Mouse (Mus musculus) heart, embryonic 16.5 days (tissue): ENCODE measurements around the gene Nck2. TPM values are rescaled to one million over a fixed set of nuclear protein-coding genes. Genes with fewer than 3 reads are reported as not detected.
"Not testable (repeated sequence)": the region's sequence is repeated elsewhere in the genome, so short reads cannot be mapped to it uniquely, and the experiment has no call there.

Experiments used
- ATAC-seq: fragments of 200-750 bp; cut with Nextera tagmentation; replicated peaks from 2 replicates; pipeline ENCODE4 v1.8.0; 2017; ENCODE audit warnings: moderate number of reproducible peaks; ENCODE audit not compliant: insufficient read depth, low FRiP score; ENCODE audit errors: extremely low read depth
- H3K27ac ChIP-seq: fragments of 300-500 bp; sonication (generic); 2 replicates; pipeline ENCODE4 v1.5.1; 2014; ENCODE audit warnings: mild to moderate bottlenecking, low read length, control low read depth, moderate library complexity
- H3K27me3 ChIP-seq: fragments of 300-500 bp; sonication (generic); 2 replicates; pipeline ENCODE4 v1.6.1; 2014; ENCODE audit warnings: low read length, mixed read lengths; ENCODE audit not compliant: control insufficient read depth, insufficient read depth
- H3K36me3 ChIP-seq: fragments of 300-500 bp; sonication (generic); 2 replicates; pipeline ENCODE4 v1.6.1; 2014; ENCODE audit not compliant: control insufficient read depth, insufficient read depth
- H3K4me1 ChIP-seq: fragments of 300-500 bp; sonication (generic); 2 replicates; pipeline ENCODE4 v1.6.1; 2014; ENCODE audit warnings: low read length, mixed read lengths; ENCODE audit not compliant: control insufficient read depth, insufficient read depth
- H3K4me2 ChIP-seq: fragments of 300-500 bp; sonication (generic); 2 replicates; pipeline ENCODE4 v1.6.1; 2014; ENCODE audit warnings: low read depth, mild to moderate bottlenecking, control low read depth, low read length
- H3K4me3 ChIP-seq: fragments of 300-500 bp; sonication (generic); 2 replicates; pipeline ENCODE4 v1.5.1; 2014; ENCODE audit warnings: mild to moderate bottlenecking, control low read depth, low read length
- H3K9ac ChIP-seq: fragments of 300-500 bp; sonication (generic); 2 replicates; pipeline ENCODE4 v1.6.1; 2014; ENCODE audit warnings: low read length, control low read depth
- H3K9me3 ChIP-seq: fragments of 300-500 bp; sonication (generic); replicated peaks from 2 replicates; pipeline ENCODE4 v1.6.1; 2016; ENCODE audit warnings: low read length; ENCODE audit not compliant: control insufficient read depth
- WGBS: fragments of 180-500 bp; shearing (Covaris S2); extraction: QIAGEN DNeasy Blood & Tissue Kit; methylation state at CpG from one replicate; pipeline ENCODE4 v1.1.7; 2014; 5-methylcytosine and 5-hydroxymethylcytosine counted together
- polyA plus RNA-seq: library from polyadenylated mRNA; unstranded; fragments of >200 nt; fragmentation: Nextera tagmentation; extraction: Ambion mirVana; gene quantifications from 2 replicates; pipeline ENCODE4 v1.2.1, GENCODE M21; 2015

Gene Nck2
- polyA plus RNA-seq, 1 experiment from 2014 or later = 31.2 TPM

DNA sequence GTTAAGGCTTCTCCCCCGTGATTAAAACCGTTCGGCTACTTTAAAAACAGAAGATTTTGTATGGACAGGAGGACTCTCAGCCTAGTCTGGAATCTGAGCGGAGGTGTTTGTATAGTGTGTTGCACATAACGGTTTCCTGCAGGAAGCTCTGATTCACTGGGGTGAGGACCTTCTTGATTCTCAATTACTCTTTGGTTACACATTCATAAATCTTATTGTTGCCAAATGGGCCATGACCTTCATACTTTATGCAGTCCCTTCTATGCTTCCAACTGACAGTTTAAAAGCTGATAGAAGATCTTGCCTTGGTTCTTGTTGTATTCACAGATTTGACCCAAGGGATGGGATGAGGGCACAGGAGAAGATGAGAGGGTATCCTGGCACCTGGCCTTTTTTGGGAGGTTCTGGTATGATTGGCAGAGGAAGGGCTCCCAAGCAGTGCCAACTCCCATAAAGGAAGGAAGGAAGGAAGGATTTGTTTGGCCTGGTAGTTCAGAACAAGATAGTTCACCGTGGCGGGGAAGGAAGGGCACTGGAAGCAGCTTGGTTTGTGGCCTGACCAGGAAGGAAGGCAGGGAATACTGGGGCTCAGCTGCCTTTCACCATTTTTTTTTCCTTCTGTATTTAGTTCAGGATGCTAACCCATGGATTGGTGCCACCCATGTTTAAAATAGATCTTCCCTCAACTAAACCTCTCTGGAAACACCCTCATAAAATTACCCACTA lies 86.1 kb downstream of the Nck2 start:
- Histone ChIP-seq H3K4me2 (no peak overlapping the region), H3K27ac (peak overlapping the region; percentile 65), H3K4me3 (no peak overlapping the region), H3K9ac (no peak overlapping the region), H3K4me1 (peaks cover 54% of the 10 kb centered on the region), H3K36me3 (peaks cover 9% of the 10 kb centered on the region; the same call in 1 of the 2 replicates), H3K9me3 (no peaks in the 10 kb centered on the region), H3K27me3 (no peaks in the 10 kb centered on the region)
- ATAC-seq = no peak
- 71% methylated on average over 7 of the region's 7 CpGs for WGBS

DNA sequence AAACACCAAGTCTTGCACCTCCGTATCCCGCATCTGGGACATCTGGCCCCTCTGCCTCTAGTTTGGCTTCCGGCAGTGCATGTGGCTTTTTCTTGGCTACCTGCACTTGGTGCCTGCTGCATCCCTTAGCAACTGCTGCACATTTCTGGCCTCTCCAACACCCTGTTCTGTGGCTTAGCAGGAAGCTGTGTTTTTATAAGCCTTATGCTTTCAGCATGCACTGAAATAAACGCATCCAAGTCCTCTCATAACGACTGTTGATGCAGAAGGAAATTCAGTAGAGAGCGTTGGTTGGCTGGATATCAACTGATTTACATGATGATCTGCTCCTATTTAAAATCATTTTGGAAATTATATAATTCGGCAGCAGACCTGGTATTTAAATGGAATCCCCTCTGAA lies 86.9 kb downstream of the Nck2 start:
- no peaks in the 10 kb centered on the region for H3K9me3 ChIP-seq
- no peak overlapping the region for H3K9ac ChIP-seq
- ATAC-seq = no peak
- no peaks in the 10 kb centered on the region for H3K27me3 ChIP-seq
- peaks cover 9% of the 10 kb centered on the region; the same call in 1 of the 2 replicates for H3K36me3 ChIP-seq
- 78% methylated on average over 7 of the region's 7 CpGs for WGBS
- H3K4me3 ChIP-seq = no peak overlapping the region
- peak overlapping the region; percentile 65; the same call in 1 of the 2 replicates for H3K27ac ChIP-seq
- H3K4me2 ChIP-seq = no peak overlapping the region
- H3K4me1 ChIP-seq = peaks cover 62% of the 10 kb centered on the region

DNA sequence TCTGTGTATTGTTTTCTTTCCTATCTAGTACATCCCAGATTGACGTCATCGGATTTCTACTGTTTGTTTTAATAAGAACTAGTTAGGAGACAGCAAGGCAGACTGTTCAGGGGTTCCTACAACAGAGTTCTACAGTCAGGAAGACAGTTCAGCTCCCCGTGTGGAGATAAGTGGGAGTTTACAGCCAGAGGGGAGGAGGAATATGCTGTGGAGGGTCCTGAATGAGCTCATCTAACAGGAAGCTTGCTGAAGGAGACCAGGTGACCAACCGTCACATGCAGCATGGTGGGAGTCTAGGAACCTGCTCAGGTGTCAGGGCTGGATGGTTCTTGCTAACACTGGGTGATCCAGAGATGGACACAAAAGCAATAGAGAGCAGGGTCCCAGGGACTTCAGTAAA lies 87.9 kb downstream of the Nck2 start:
- Histone ChIP-seq H3K4me3 (no peak overlapping the region), H3K9me3 (no peaks in the 10 kb centered on the region), H3K9ac (no peak overlapping the region), H3K27ac (no peak overlapping the region), H3K4me2 (no peak overlapping the region), H3K4me1 (peaks cover 65% of the 10 kb centered on the region), H3K36me3 (peaks cover 9% of the 10 kb centered on the region; the same call in 1 of the 2 replicates), H3K27me3 (no peaks in the 10 kb centered on the region)
- no peak for ATAC-seq
- 44% methylated on average over 4 of the region's 4 CpGs for WGBS

DNA sequence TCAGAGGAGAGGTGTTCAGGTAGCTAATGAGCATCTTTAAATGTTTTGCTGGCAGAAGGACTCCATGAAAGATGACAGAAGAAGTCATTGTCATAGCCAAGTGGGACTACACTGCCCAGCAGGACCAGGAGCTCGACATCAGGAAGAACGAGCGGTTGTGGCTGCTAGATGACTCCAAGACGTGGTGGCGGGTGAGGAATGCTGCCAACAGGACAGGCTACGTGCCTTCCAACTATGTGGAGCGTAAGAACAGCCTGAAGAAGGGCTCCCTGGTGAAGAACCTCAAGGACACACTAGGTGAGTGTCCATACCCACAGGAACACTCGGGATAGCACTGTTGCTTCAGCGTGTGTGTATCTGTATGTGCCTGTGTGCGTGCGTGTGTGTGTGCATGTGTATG lies 89.1 kb downstream of the Nck2 start:
- WGBS = 63% methylated on average over 11 of the region's 11 CpGs
- not testable (repeated sequence) for H3K27me3 ChIP-seq, H3K4me2 ChIP-seq, H3K9me3 ChIP-seq, H3K4me3 ChIP-seq, H3K36me3 ChIP-seq
- Histone ChIP-seq H3K4me1 (peaks cover 73% of the 10 kb centered on the region), H3K27ac (peak overlapping the region; percentile 68), H3K9ac (peak overlapping the region; percentile 46)
- 0 out of 2 replicates have a peak, but pooled peaks have one; percentile 19 for ATAC-seq

DNA sequence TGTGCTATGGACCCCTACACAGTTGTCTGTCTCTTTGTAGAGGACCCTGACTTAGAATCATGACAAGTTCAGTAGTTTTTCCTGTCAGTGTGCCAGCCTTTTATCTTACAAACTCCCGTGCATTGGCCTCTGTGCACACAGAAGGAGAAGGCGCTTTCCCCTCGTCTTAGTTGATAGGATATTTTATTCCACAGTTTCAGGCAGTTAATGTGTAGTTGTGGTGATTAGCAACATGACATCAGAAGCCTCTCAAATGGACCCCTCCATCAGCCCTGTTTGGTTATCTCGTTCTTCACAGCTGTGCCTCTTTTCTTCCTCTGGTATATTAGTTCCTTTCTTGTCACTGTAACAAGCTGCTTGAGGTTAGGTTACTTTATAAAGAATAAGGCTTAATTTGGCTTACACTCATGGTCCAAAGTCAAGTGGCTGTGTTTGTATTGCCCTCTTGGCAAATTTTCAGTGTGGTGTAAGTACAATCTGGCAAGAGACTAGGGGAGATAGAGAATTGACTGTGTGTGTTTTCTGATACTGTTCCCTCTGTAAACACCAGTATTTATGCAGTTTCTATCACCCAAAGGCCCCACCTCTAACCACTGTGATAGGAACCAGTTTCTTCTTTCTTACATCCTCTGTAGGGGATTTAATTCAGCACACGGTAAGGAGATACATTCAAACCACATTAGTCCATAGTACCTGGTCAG lies 89.8 kb downstream of the Nck2 start:
- ATAC-seq = no peak
- Histone ChIP-seq H3K36me3 (peaks cover 9% of the 10 kb centered on the region; the same call in 1 of the 2 replicates), H3K27ac (peak overlapping the region; percentile 68), H3K4me2 (no peak overlapping the region), H3K4me3 (no peak overlapping the region), H3K9ac (0 out of 2 replicates have a peak overlapping the region, but pooled peaks have one; percentile 5), H3K27me3 (no peaks in the 10 kb centered on the region), H3K9me3 (no peaks in the 10 kb centered on the region), H3K4me1 (peaks cover 80% of the 10 kb centered on the region)
- WGBS = 42% methylated on average over 5 of the region's 5 CpGs

DNA sequence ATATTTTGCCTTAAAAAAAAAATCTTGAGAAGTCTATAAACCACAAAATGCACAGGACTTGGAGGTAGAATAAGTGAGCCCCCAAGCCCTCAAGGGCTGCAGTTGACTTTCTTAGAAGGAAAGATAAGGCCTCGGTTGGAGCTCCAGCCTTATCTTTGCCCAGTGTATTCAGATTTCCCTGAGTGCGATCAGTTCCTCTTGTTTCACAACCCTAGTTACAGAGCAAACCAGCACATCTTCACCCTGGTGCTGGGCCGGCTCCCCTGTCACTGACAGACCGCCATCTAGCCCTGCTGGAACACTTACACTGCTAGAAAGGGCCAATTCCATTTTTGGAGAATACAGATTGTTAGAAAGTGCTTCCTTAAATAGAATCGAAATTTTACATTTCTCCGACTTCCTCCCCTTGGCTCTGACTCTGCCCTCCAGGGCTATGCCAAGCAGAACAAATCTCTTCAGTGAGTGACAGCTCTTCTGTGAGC lies 91.2 kb downstream of the Nck2 start:
- Histone ChIP-seq H3K36me3 (peaks cover 9% of the 10 kb centered on the region; the same call in 1 of the 2 replicates), H3K4me1 (peaks cover 73% of the 10 kb centered on the region), H3K9ac (no peak overlapping the region), H3K27me3 (no peaks in the 10 kb centered on the region), H3K27ac (peak overlapping the region; percentile 83), H3K4me3 (no peak overlapping the region), H3K4me2 (peak overlapping the region; percentile 34), H3K9me3 (no peaks in the 10 kb centered on the region)
- no peak for ATAC-seq
- 26% methylated on average over 6 of the region's 6 CpGs for WGBS

DNA sequence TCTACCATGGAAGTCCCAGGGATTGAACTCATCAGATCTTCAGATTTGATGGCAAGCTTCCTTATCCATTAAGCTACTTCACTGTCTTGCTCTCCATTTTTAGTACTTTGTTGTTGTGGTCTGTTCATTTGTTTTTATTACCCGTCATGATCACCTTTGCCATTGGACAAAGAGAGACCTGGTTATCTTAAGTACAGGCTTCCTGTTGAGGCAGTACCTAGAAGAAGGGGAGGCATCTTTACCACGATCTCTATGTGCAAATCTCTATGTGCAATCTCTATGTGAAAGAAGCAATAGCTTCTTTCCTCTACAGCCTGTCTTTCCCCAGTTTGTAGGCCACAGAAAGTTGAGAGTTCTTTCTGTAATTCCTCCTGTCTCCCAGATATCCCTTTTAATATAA lies 91.9 kb downstream of the Nck2 start:
- H3K27ac ChIP-seq = peak overlapping the region; percentile 29; the same call in 1 of the 2 replicates
- 80% methylated on average over 2 of the region's 2 CpGs for WGBS
- no peaks in the 10 kb centered on the region for H3K27me3 ChIP-seq
- H3K9ac ChIP-seq = no peak overlapping the region
- H3K4me3 ChIP-seq = no peak overlapping the region
- H3K4me2 ChIP-seq = no peak overlapping the region
- H3K4me1 ChIP-seq = peaks cover 66% of the 10 kb centered on the region
- no peak for ATAC-seq
- H3K36me3 ChIP-seq = peaks cover 9% of the 10 kb centered on the region; the same call in 1 of the 2 replicates
- H3K9me3 ChIP-seq = no peaks in the 10 kb centered on the region

DNA sequence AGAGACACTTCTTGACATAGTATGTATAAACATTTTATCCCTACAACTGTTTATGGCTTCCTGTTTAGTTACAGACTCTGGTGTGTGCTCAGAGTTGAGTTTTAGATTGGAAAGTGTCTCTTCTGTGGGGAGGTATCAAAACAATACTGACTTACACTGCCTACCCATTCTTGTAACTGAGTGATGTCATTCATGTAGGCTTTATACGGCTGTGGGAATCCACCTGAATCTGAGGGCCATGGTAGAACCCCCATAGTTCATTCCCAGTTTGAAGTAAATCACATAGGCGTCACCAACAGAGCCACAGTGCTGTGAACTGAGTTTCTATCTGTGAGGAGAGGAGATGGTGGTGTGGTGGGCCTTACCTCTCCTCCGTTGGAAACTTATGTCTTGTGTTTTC lies 92.6 kb downstream of the Nck2 start:
- no peak for ATAC-seq
- H3K27me3 ChIP-seq = no peaks in the 10 kb centered on the region
- no peak overlapping the region for H3K9ac ChIP-seq
- 82% methylated on average over 3 of the region's 3 CpGs for WGBS
- no peak overlapping the region for H3K4me3 ChIP-seq
- H3K36me3 ChIP-seq = peaks cover 9% of the 10 kb centered on the region; the same call in 1 of the 2 replicates
- H3K9me3 ChIP-seq = no peaks in the 10 kb centered on the region
- no peak overlapping the region for H3K4me2 ChIP-seq
- H3K4me1 ChIP-seq = peaks cover 59% of the 10 kb centered on the region
- H3K27ac ChIP-seq = 0 out of 2 replicates have a peak overlapping the region, but pooled peaks have one; percentile 9

DNA sequence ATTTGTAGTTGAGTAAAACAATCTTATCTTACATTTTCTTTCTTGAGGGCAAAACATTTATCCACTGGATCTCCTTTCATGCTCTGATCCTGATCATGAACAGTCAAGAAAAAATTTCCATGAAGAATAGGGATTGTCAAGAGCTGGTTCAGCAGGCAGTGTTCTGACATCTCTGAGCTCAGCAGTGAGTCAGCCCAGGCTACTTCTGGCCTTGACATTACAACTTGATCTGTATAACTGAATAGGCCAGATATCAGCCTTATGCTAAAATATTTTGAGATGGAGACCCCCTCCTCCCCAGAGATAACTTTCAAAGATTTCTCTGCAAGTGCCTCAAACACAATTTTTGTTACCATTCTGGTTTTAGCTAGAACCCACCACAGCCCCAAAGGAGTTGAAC lies 93.1 kb downstream of the Nck2 start:
- peaks cover 9% of the 10 kb centered on the region; the same call in 1 of the 2 replicates for H3K36me3 ChIP-seq
- ATAC-seq = no peak
- H3K4me3 ChIP-seq = no peak overlapping the region
- peak overlapping the region; percentile 30; the same call in 1 of the 2 replicates for H3K27ac ChIP-seq
- no peak overlapping the region for H3K4me2 ChIP-seq
- H3K4me1 ChIP-seq = peaks cover 55% of the 10 kb centered on the region
- H3K9ac ChIP-seq = no peak overlapping the region
- no peaks in the 10 kb centered on the region for H3K9me3 ChIP-seq
- H3K27me3 ChIP-seq = no peaks in the 10 kb centered on the region
